7 mouse cellular contexts compared by ENCODE assay signal in genomic region chr2:180583154-180583507, GRCm38 (mm10). TPM values are rescaled to one million over a fixed set of nuclear protein-coding genes. Genes with fewer than 3 reads are reported as not detected.
DNase-seq lines count a peak whose midpoint lies in the region; ATAC-seq lines count a peak whose summit lies in the region.

No protein-coding gene starts in this region.

- H3K4me2 ChIP-seq in forebrain, embryonic 15.5 days (replicated peaks): peak overlapping the region; percentile 69
- peak overlapping the region; percentile 75 for H3K4me2 ChIP-seq in limb, embryonic 11.5 days (ENCODE audit: low read depth, severe bottlenecking)
- H3K4me2 ChIP-seq in neural tube, embryonic 13.5 days: peak overlapping the region; percentile 86

- H3K27ac ChIP-seq in forebrain, embryonic 15.5 days (replicated peaks): no peak overlapping the region
- no peak overlapping the region for H3K27ac ChIP-seq in limb, embryonic 11.5 days (replicated peaks; ENCODE audit: low read depth, low read length)
- peak overlapping the region; percentile 84; the same call in 1 of the 2 replicates for H3K27ac ChIP-seq in neural tube, embryonic 13.5 days (replicated peaks)

- peak overlapping the region; percentile 94 for H3K9ac ChIP-seq in forebrain, embryonic 15.5 days (replicated peaks)
- H3K9ac ChIP-seq in limb, embryonic 11.5 days (ENCODE audit: low read length): peak overlapping the region; percentile 84
- H3K9ac ChIP-seq in neural tube, embryonic 13.5 days: peak overlapping the region; percentile 98

- H3K27me3 ChIP-seq in forebrain, embryonic 15.5 days: no peaks in the 10 kb centered on the region
- H3K27me3 ChIP-seq in limb, embryonic 11.5 days (ENCODE audit: control insufficient read depth, insufficient read depth, low read length): no peaks in the 10 kb centered on the region
- H3K27me3 ChIP-seq in neural tube, embryonic 13.5 days: peaks cover 6% of the 10 kb centered on the region; the same call in 1 of the 2 replicates

- H3K36me3 ChIP-seq in forebrain, embryonic 15.5 days: peaks cover 19% of the 10 kb centered on the region
- H3K36me3 ChIP-seq in limb, embryonic 11.5 days (ENCODE audit: control insufficient read depth, insufficient read depth, low read length): peaks cover 3% of the 10 kb centered on the region; the same call in 1 of the 2 replicates
- peaks cover 29% of the 10 kb centered on the region for H3K36me3 ChIP-seq in neural tube, embryonic 13.5 days

- no peak for ATAC-seq in forebrain, embryonic 15.5 days (replicated peaks)
- no peak; the same call in 1 of the 2 replicates for ATAC-seq in limb, embryonic 11.5 days (ENCODE audit: insufficient number of reproducible peaks, low FRiP score, low TSS enrichment, low read depth)
- peak; percentile 57 for ATAC-seq in neural tube, embryonic 13.5 days (ENCODE audit: low read depth)

- H3K9me3 ChIP-seq in forebrain, embryonic 15.5 days: no peaks in the 10 kb centered on the region
- H3K9me3 ChIP-seq in limb, embryonic 11.5 days (ENCODE audit: control insufficient read depth, low read length): no peaks in the 10 kb centered on the region
- no peaks in the 10 kb centered on the region for H3K9me3 ChIP-seq in neural tube, embryonic 13.5 days

- H3K4me3 ChIP-seq in forebrain, embryonic 15.5 days: peak overlapping the region; percentile 67
- peak overlapping the region; percentile 80 for H3K4me3 ChIP-seq in limb, embryonic 11.5 days (ENCODE audit: low read depth, low read length)
- H3K4me3 ChIP-seq in neural tube, embryonic 13.5 days: peak overlapping the region; percentile 84

- 31% methylated on average over 6 of the region's 7 CpGs for WGBS in forebrain, embryonic 15.5 days
- 31% methylated on average over 7 of the region's 7 CpGs for WGBS in limb, embryonic 11.5 days
- 30% methylated on average over 6 of the region's 7 CpGs for WGBS in neural tube, embryonic 13.5 days

- peak; percentile 33 to 55 for DNase-seq in thymus, adult 18-20 months
- DNase-seq in thymus, postnatal 0 days (ENCODE audit: low spot score): no peak
- DNase-seq in limb, embryonic 11.5 days (ENCODE audit: low spot score): no peak
- DNase-seq in frontal cortex, postnatal 36 days (ENCODE audit: low spot score in 2 of 2): no peak
- no peak for DNase-seq in right cerebral cortex, postnatal 14 days

- peaks cover 26% of the 10 kb centered on the region for H3K4me1 ChIP-seq in forebrain, embryonic 15.5 days
- H3K4me1 ChIP-seq in limb, embryonic 11.5 days (ENCODE audit: control insufficient read depth, insufficient read depth, low read length): peaks cover 6% of the 10 kb centered on the region; the same call in 1 of the 2 replicates
- H3K4me1 ChIP-seq in neural tube, embryonic 13.5 days (replicated peaks): peaks cover 24% of the 10 kb centered on the region

RNA-seq across cellular contexts. Expression of gene Mrgbp, which starts 2.0 kb away (rescaled TPM):
- polyA plus RNA-seq in thymus, postnatal 0 days (2015; fragmentation: Nextera tagmentation; extraction: Ambion mirVana): 44.8 and 51.1 TPM in 2 replicates
- 51.8 and 52.5 TPM in 2 replicates for polyA plus RNA-seq in forebrain, embryonic 15.5 days (2015; fragmentation: Nextera tagmentation; extraction: Ambion mirVana)
- polyA plus RNA-seq in limb, embryonic 11.5 days (2014; fragmentation: Nextera tagmentation; extraction: Ambion mirVana): 35.6 and 36.7 TPM in 2 replicates
- 40.1 and 43.8 TPM in 2 replicates for polyA plus RNA-seq in neural tube, embryonic 13.5 days (2015; fragmentation: Nextera tagmentation; extraction: Ambion mirVana)

RNA-seq across cellular contexts. Expression of gene Ogfr, which starts 5.9 kb away (rescaled TPM):
- 65.6 and 73.1 TPM in 2 replicates for polyA plus RNA-seq in thymus, postnatal 0 days (2015; fragmentation: Nextera tagmentation; extraction: Ambion mirVana)
- polyA plus RNA-seq in forebrain, embryonic 15.5 days (2015; fragmentation: Nextera tagmentation; extraction: Ambion mirVana): 83.7 and 89.1 TPM in 2 replicates
- 100 and 109 TPM in 2 replicates for polyA plus RNA-seq in limb, embryonic 11.5 days (2014; fragmentation: Nextera tagmentation; extraction: Ambion mirVana)
- 79.3 and 80.9 TPM in 2 replicates for polyA plus RNA-seq in neural tube, embryonic 13.5 days (2015; fragmentation: Nextera tagmentation; extraction: Ambion mirVana)

RNA-seq across cellular contexts. Expression of gene Col9a3, which starts 14.5 kb away (rescaled TPM):
- 1.2 and 1.3 TPM in 2 replicates for polyA plus RNA-seq in thymus, postnatal 0 days (2015; fragmentation: Nextera tagmentation; extraction: Ambion mirVana)
- polyA plus RNA-seq in forebrain, embryonic 15.5 days (2015; fragmentation: Nextera tagmentation; extraction: Ambion mirVana): 37.2 and 44.3 TPM in 2 replicates
- polyA plus RNA-seq in limb, embryonic 11.5 days (2014; fragmentation: Nextera tagmentation; extraction: Ambion mirVana): 45.8 and 48.9 TPM in 2 replicates
- polyA plus RNA-seq in neural tube, embryonic 13.5 days (2015; fragmentation: Nextera tagmentation; extraction: Ambion mirVana): 69.2 and 73.5 TPM in 2 replicates

RNA-seq across cellular contexts. Expression of gene Tcfl5, which starts 59.4 kb away (rescaled TPM):
- 0.14 TPM in 1 of 2 replicates, not detected in the other for polyA plus RNA-seq in thymus, postnatal 0 days (2015; fragmentation: Nextera tagmentation; extraction: Ambion mirVana)
- polyA plus RNA-seq in forebrain, embryonic 15.5 days (2015; fragmentation: Nextera tagmentation; extraction: Ambion mirVana): 0.29 and 0.50 TPM in 2 replicates
- polyA plus RNA-seq in limb, embryonic 11.5 days (2014; fragmentation: Nextera tagmentation; extraction: Ambion mirVana): 0.17 and 0.28 TPM in 2 replicates
- 0.40 and 0.55 TPM in 2 replicates for polyA plus RNA-seq in neural tube, embryonic 13.5 days (2015; fragmentation: Nextera tagmentation; extraction: Ambion mirVana)

Comparison
In these comparisons a context has a peak if more than half of its experiments do, and no peak if none do; other contexts are left out.
1. DNase-seq: peak in thymus, adult 18-20 months (2 of 2); none in thymus, postnatal 0 days (single experiment), limb, embryonic 11.5 days (single experiment), frontal cortex, postnatal 36 days (0 of 2) and right cerebral cortex, postnatal 14 days (single experiment).
2. RNA of gene Col9a3, which starts 14.5 kb away (polyA plus RNA-seq): 69.2 to 73.5 TPM in neural tube, embryonic 13.5 days, 45.8 to 48.9 TPM in limb, embryonic 11.5 days and 37.2 to 44.3 TPM in forebrain, embryonic 15.5 days; 1.2 to 1.3 TPM in thymus, postnatal 0 days; every median in the first group is over 10 times any median in the second.
3. Peak in every context shown above with its lines, with median percentiles within 50 percentile points of each other: H3K4me2 ChIP-seq, H3K4me3 ChIP-seq and H3K9ac ChIP-seq.